Comparison of ENCODE assay signal across 9 mouse cellular contexts in genomic region chr2:33300371-33301046, GRCm38 (mm10).
DNase-seq lines count a peak whose midpoint lies in the region; ATAC-seq and TF ChIP-seq lines count a peak whose summit lies in the region.
"Had no signal": no experiment of that assay in that cellular context is flagged by ENCODE, and none has a peak within 500 bp of the region (broad histone marks: within the 10 kb centered on the region; RNA-seq: fewer than 3 reads in every experiment).

No protein-coding gene starts in this region.

- no peak overlapping the region for H3K4me2 ChIP-seq in embryonic facial prominence, embryonic 14.5 days (ENCODE audit: low read depth, low read length)

- H3K4me1 ChIP-seq in embryonic facial prominence, embryonic 14.5 days (ENCODE audit: control insufficient read depth, insufficient read depth, low read length), result peaks cover 26% of the 10 kb centered on the region

- H3K27ac ChIP-seq in gastrocnemius, adult 2 months, result peak overlapping the region; percentile 31; the same call in 1 of the 2 replicates
- H3K27ac ChIP-seq in embryonic facial prominence, embryonic 14.5 days (replicated peaks; ENCODE audit: low read depth, low read length), result no peak overlapping the region

- no peaks in the 10 kb centered on the region for H3K36me3 ChIP-seq in embryonic facial prominence, embryonic 14.5 days (ENCODE audit: control insufficient read depth, insufficient read depth, low read length)

- no peak overlapping the region for H3K9ac ChIP-seq in embryonic facial prominence, embryonic 14.5 days (ENCODE audit: low read depth, low read length)

- no peaks in the 10 kb centered on the region for H3K27me3 ChIP-seq in embryonic facial prominence, embryonic 14.5 days (replicated peaks; ENCODE audit: control insufficient read depth, insufficient read depth, low read length)

- intact Hi-C loops in gastrocnemius, adult 2 months (cut with DNase I), result no loop called here

- no peak for TF ChIP-seq CTCF in gastrocnemius, adult 2 months (IDR thresholded peaks at IDR 0.05)

- no peaks in the 10 kb centered on the region for H3K9me3 ChIP-seq in embryonic facial prominence, embryonic 14.5 days (ENCODE audit: control insufficient read depth, low read length)

- 14% methylated on average over 3 of the region's 3 CpGs for WGBS in embryonic facial prominence, embryonic 14.5 days

- DNase-seq in gastrocnemius, adult 2 months, result peak; percentile 46
- no peak for DNase-seq in gastrocnemius, postnatal 10 days
- DNase-seq in kidney, postnatal 4 days, result peak; percentile 38 to 43
- no peak for DNase-seq in kidney, adult 9 months
- peak; percentile 70 for DNase-seq in NIH3T3 (ENCODE audit: low read depth)
- DNase-seq in embryonic facial prominence, embryonic 14.5 days (ENCODE audit: low spot score), result peak; percentile 65
- no peak for DNase-seq in gastrocnemius, postnatal 4 days (ENCODE audit: low spot score in 2 of 2)
- DNase-seq in right cerebral cortex, postnatal 14 days, result no peak
- DNase-seq: gastrocnemius, postnatal 36 days had no signal

- peak; percentile 53; the same call in 1 of the 2 replicates for ATAC-seq in embryonic facial prominence, embryonic 14.5 days (ENCODE audit: low read depth)

- no peak overlapping the region for H3K4me3 ChIP-seq in gastrocnemius, adult 2 months
- H3K4me3 ChIP-seq in embryonic facial prominence, embryonic 14.5 days (ENCODE audit: low read depth, low read length), result no peak overlapping the region

Comparison
In these comparisons a context has a peak if more than half of its experiments do, and no peak if none do; other contexts are left out.
1. DNase-seq: peak in gastrocnemius, adult 2 months (single experiment), kidney, postnatal 4 days (2 of 2), NIH3T3 (single experiment) and embryonic facial prominence, embryonic 14.5 days (single experiment); none in gastrocnemius, postnatal 10 days (single experiment), kidney, adult 9 months (single experiment), gastrocnemius, postnatal 4 days (0 of 2) and right cerebral cortex, postnatal 14 days (single experiment).